Mouse (Mus musculus): ENCODE measurements around the gene Psmb11. TPM values are rescaled to one million over a fixed set of nuclear protein-coding genes. Genes with fewer than 3 reads are reported as not detected.

Psmb11 gene
- polyA plus RNA-seq, 1 experiment, result 92.4 TPM

GRCm38 (mm10) chr14:54650621-54651454 lies 29.6 kb downstream of the Psmb11 start:
- TF ChIP-seq CTCF (IDR thresholded peaks at IDR 0.05; ENCODE audit: borderline replicate concordance, control insufficient read depth, extremely low read depth, insufficient read depth, low read length, poor library complexity) (no peak), POLR2A (IDR thresholded peaks at IDR 0.05; ENCODE audit: control insufficient read depth, extremely low read depth, insufficient read depth, low read length, poor library complexity) (no peak)
- Histone ChIP-seq H3K36me3 (ENCODE audit: control insufficient read depth, insufficient read depth, low read length) (peaks cover 44% of the 10 kb centered on the region), H3K4me3 (ENCODE audit: control insufficient read depth, insufficient read depth, low read length) (no peak overlapping the region), H3K27me3 (ENCODE audit: control insufficient read depth, insufficient read depth, low read length) (no peaks in the 10 kb centered on the region), H3K4me1 (replicated peaks; ENCODE audit: control insufficient read depth, insufficient read depth, low read length) (peaks cover 7% of the 10 kb centered on the region), H3K27ac (ENCODE audit: control insufficient read depth, insufficient read depth, low read length) (no peak overlapping the region)
- 71% methylated on average over 23 of the region's 23 CpGs for WGBS
- DNase-seq, result peak; percentile 88

GRCm38 (mm10) chr14:54651556-54651955 lies 30.3 kb downstream of the Psmb11 start:
- TF ChIP-seq POLR2A (IDR thresholded peaks at IDR 0.05; ENCODE audit: control insufficient read depth, extremely low read depth, insufficient read depth, low read length, poor library complexity) (no peak), CTCF (IDR thresholded peaks at IDR 0.05; ENCODE audit: borderline replicate concordance, control insufficient read depth, extremely low read depth, insufficient read depth, low read length, poor library complexity) (no peak)
- no peak for DNase-seq
- H3K27ac ChIP-seq (ENCODE audit: control insufficient read depth, insufficient read depth, low read length), result no peak overlapping the region
- H3K4me1 ChIP-seq (replicated peaks; ENCODE audit: control insufficient read depth, insufficient read depth, low read length), result peaks cover 7% of the 10 kb centered on the region
- H3K36me3 ChIP-seq (ENCODE audit: control insufficient read depth, insufficient read depth, low read length), result peaks cover 44% of the 10 kb centered on the region
- no peaks in the 10 kb centered on the region for H3K27me3 ChIP-seq (ENCODE audit: control insufficient read depth, insufficient read depth, low read length)
- no peak overlapping the region for H3K4me3 ChIP-seq (ENCODE audit: control insufficient read depth, insufficient read depth, low read length)
- WGBS, result 95% methylated on average over 4 of the region's 4 CpGs

DNA sequence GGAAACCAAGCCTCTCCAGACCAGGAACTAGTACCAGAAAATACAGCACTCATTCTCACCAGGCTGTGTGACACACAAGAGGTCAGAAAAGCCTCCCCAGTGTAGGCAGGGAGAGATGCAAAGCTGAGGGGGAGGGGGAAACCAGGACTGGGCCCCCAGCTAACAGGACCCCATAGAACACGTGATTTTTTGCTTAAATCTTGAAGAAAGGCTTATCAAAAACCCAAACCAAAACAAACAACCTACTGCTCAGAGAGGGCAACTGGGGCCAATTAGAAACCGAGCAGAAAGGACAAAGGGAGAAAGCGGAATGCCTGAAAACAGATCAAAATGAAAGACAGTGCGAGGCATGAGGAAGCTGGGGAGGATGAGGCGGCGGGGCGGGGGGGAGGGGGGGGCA lies 31.6 kb downstream of the Psmb11 start:
- no peak for DNase-seq
- WGBS, result 4% methylated on average over 6 of the region's 7 CpGs
- TF ChIP-seq POLR2A (IDR thresholded peaks at IDR 0.05; ENCODE audit: control insufficient read depth, extremely low read depth, insufficient read depth, low read length, poor library complexity) (no peak), CTCF (IDR thresholded peaks at IDR 0.05; ENCODE audit: borderline replicate concordance, control insufficient read depth, extremely low read depth, insufficient read depth, low read length, poor library complexity) (no peak)
- H3K4me1 ChIP-seq (replicated peaks; ENCODE audit: control insufficient read depth, insufficient read depth, low read length), result peaks cover 7% of the 10 kb centered on the region
- peak overlapping the region; percentile 31 for H3K4me3 ChIP-seq (ENCODE audit: control insufficient read depth, insufficient read depth, low read length)
- H3K27ac ChIP-seq (ENCODE audit: control insufficient read depth, insufficient read depth, low read length), result peak overlapping the region; percentile 78; the same call in 1 of the 2 replicates
- H3K27me3 ChIP-seq (ENCODE audit: control insufficient read depth, insufficient read depth, low read length), result no peaks in the 10 kb centered on the region
- H3K36me3 ChIP-seq (ENCODE audit: control insufficient read depth, insufficient read depth, low read length), result peaks cover 45% of the 10 kb centered on the region

DNA sequence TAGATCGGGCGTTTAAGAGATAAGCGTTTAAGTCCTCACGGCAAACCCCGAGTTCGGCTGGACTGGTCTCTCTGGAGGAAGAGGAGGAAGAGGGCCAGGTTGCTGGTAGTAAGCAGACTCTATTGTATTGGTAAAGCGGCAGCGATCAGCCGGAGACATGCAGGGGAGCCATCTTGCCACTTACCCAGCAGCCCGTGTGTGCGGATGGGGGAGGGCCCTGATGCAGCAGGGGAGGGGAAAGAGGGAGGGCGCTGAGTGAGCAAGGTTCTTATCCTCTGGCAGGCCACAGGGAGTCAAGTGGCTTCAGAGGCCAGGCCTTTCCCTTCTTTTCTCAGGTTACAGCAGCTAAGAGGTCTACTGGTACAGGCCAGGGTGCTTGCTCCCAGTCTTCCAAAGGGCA lies 32.3 kb downstream of the Psmb11 start:
- peaks cover 7% of the 10 kb centered on the region for H3K4me1 ChIP-seq (replicated peaks; ENCODE audit: control insufficient read depth, insufficient read depth, low read length)
- H3K36me3 ChIP-seq (ENCODE audit: control insufficient read depth, insufficient read depth, low read length), result peaks cover 49% of the 10 kb centered on the region
- H3K27me3 ChIP-seq (ENCODE audit: control insufficient read depth, insufficient read depth, low read length), result no peaks in the 10 kb centered on the region
- H3K4me3 ChIP-seq (ENCODE audit: control insufficient read depth, insufficient read depth, low read length), result peak overlapping the region; percentile 83
- TF ChIP-seq POLR2A (IDR thresholded peaks at IDR 0.05; ENCODE audit: control insufficient read depth, extremely low read depth, insufficient read depth, low read length, poor library complexity) (peak; percentile 48; the same call in 1 of the 2 replicates), CTCF (IDR thresholded peaks at IDR 0.05; ENCODE audit: borderline replicate concordance, control insufficient read depth, extremely low read depth, insufficient read depth, low read length, poor library complexity) (0 out of 2 replicates have a peak, but pooled peaks have one; percentile 17)
- WGBS, result 1% methylated on average over 12 of the region's 12 CpGs
- peak overlapping the region; percentile 78 for H3K27ac ChIP-seq (ENCODE audit: control insufficient read depth, insufficient read depth, low read length)
- peak; percentile 86 for DNase-seq

GRCm38 (mm10) chr14:54660009-54660408 lies 38.8 kb downstream of the Psmb11 start:
- 94% methylated on average over 2 of the region's 2 CpGs for WGBS
- Histone ChIP-seq H3K27ac (ENCODE audit: control insufficient read depth, insufficient read depth, low read length) (no peak overlapping the region), H3K4me3 (ENCODE audit: control insufficient read depth, insufficient read depth, low read length) (no peak overlapping the region), H3K36me3 (ENCODE audit: control insufficient read depth, insufficient read depth, low read length) (peaks cover 95% of the 10 kb centered on the region), H3K27me3 (ENCODE audit: control insufficient read depth, insufficient read depth, low read length) (no peaks in the 10 kb centered on the region), H3K4me1 (replicated peaks; ENCODE audit: control insufficient read depth, insufficient read depth, low read length) (no peaks in the 10 kb centered on the region)
- TF ChIP-seq POLR2A (IDR thresholded peaks at IDR 0.05; ENCODE audit: control insufficient read depth, extremely low read depth, insufficient read depth, low read length, poor library complexity) (no peak), CTCF (IDR thresholded peaks at IDR 0.05; ENCODE audit: borderline replicate concordance, control insufficient read depth, extremely low read depth, insufficient read depth, low read length, poor library complexity) (no peak)
- DNase-seq, result no peak

DNA sequence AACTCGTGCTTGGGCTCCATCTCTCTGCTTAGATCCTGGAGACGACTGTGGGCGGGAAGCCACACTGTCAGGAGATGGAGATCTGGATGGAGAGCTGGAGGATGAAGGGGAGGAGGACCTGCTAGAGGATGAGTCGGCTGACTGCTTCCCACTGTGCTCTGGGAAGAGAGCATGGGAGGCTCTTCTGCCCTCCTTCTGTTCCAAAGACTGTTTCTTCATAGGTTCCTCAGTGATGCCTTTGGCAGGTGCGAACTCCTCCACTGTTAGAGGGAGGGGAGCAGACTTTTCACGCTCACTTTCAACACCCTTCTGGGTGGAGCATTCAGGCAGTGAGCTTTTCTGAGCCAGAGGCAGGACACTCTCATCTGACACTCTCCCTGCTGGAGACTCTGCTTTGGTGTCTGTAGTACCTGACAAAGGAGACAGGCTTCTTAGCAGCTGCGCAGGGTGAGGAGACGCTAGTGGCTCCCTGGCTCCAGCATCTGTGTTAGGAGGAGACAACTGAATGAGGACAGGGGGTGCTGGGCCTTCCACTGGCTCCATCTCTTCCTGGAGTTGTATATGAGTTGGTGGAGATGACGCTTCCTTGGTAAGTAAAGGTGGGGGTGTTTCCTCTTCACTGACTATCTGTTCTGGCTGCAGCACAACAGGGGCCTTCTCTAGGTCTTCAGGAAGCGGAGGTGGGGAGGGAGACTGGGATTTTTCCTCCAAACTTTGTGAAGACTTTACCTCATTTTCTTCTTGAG lies 43.4 kb downstream of the Psmb11 start:
- 95% methylated on average over 10 of the region's 10 CpGs for WGBS
- no peak for DNase-seq
- no peak for TF ChIP-seq POLR2A (IDR thresholded peaks at IDR 0.05; ENCODE audit: control insufficient read depth, extremely low read depth, insufficient read depth, low read length, poor library complexity)
- TF ChIP-seq CTCF (IDR thresholded peaks at IDR 0.05; ENCODE audit: borderline replicate concordance, control insufficient read depth, extremely low read depth, insufficient read depth, low read length, poor library complexity), result no peak

More for the DNA sequence above, 43.4 kb downstream of the Psmb11 start:
- H3K27ac ChIP-seq (ENCODE audit: control insufficient read depth, insufficient read depth, low read length), result no peak overlapping the region
- no peak overlapping the region for H3K4me3 ChIP-seq (ENCODE audit: control insufficient read depth, insufficient read depth, low read length)
- peaks cover 85% of the 10 kb centered on the region for H3K36me3 ChIP-seq (ENCODE audit: control insufficient read depth, insufficient read depth, low read length)
- H3K27me3 ChIP-seq (ENCODE audit: control insufficient read depth, insufficient read depth, low read length), result no peaks in the 10 kb centered on the region
- no peaks in the 10 kb centered on the region for H3K4me1 ChIP-seq (replicated peaks; ENCODE audit: control insufficient read depth, insufficient read depth, low read length)
